Mouse (Mus musculus): ENCODE results near the gene Ppa1. TPM values are rescaled to one million over a fixed set of nuclear protein-coding genes. Genes with fewer than 3 reads are reported as not detected.
"Not testable (repeated sequence)": the region's sequence is repeated elsewhere in the genome, so short reads cannot be mapped to it uniquely, and the experiment has no call there.

Gene Ppa1
- 204 and 212 TPM in 2 replicates for polyA plus RNA-seq (2015; fragmentation: Nextera tagmentation; extraction: Ambion mirVana)

GRCm38 (mm10) chr10:61647790-61648736, at the start of gene Ppa1:
Gene Ppa1, plus strand, starts transcription at chr10:61648552.
- H3K36me3 ChIP-seq = no peaks in the 10 kb centered on the region; the same call in 1 of the 2 replicates
- peak within 1 kb of the TSS; percentile 87 for H3K9ac ChIP-seq
- H3K27ac ChIP-seq (replicated peaks) = peak within 1 kb of the TSS; percentile 87
- H3K27me3 ChIP-seq = no peaks in the 10 kb centered on the region
- 2% methylated on average over 48 of the region's 50 CpGs for WGBS
- ATAC-seq (ENCODE audit: low FRiP score, low read depth) = peak; percentile 99
- peak within 1 kb of the TSS; percentile 90 for H3K4me2 ChIP-seq
- peaks cover 23% of the 10 kb centered on the region for H3K4me1 ChIP-seq (replicated peaks)
- peak within 1 kb of the TSS; percentile 79 for H3K4me3 ChIP-seq
- H3K9me3 ChIP-seq = no peaks in the 10 kb centered on the region

- H3K36me3 ChIP-seq = no peaks in the 10 kb centered on the region
- no peak overlapping the region for H3K4me2 ChIP-seq
- H3K27ac ChIP-seq (replicated peaks) = no peak overlapping the region
- peaks cover 7% of the 10 kb centered on the region for H3K4me1 ChIP-seq (replicated peaks)
- no peaks in the 10 kb centered on the region for H3K9me3 ChIP-seq
- no peak overlapping the region for H3K9ac ChIP-seq
- peaks cover 11% of the 10 kb centered on the region; the same call in 1 of the 2 replicates for H3K27me3 ChIP-seq
- 44% methylated on average over 9 of the region's 9 CpGs for WGBS
- H3K4me3 ChIP-seq = no peak overlapping the region
- ATAC-seq (ENCODE audit: low FRiP score, low read depth) = no peak
Observed at GRCm38 (mm10) chr10:61599556-61600114, 48.7 kb upstream of the Ppa1 start.

- H3K4me2 ChIP-seq = peak overlapping the region; percentile 40
- H3K4me1 ChIP-seq (replicated peaks) = no peaks in the 10 kb centered on the region; the same call in 1 of the 2 replicates
- H3K27ac ChIP-seq (replicated peaks) = no peak overlapping the region
- H3K4me3 ChIP-seq = no peak overlapping the region
- H3K9me3 ChIP-seq = no peaks in the 10 kb centered on the region
- ATAC-seq (ENCODE audit: low FRiP score, low read depth) = peak; percentile 71
- WGBS = 11% methylated on average over 14 of the region's 14 CpGs
- no peaks in the 10 kb centered on the region for H3K36me3 ChIP-seq
- 0 out of 2 replicates have a peak, but pooled peaks cover 5% of the 10 kb centered on the region for H3K27me3 ChIP-seq
- no peak overlapping the region for H3K9ac ChIP-seq
Observed at GRCm38 (mm10) chr10:61602283-61603033, 45.9 kb upstream of the Ppa1 start.

GRCm38 (mm10) chr10:61604376-61605065, 43.8 kb upstream of the Ppa1 start:
- no peaks in the 10 kb centered on the region for H3K9me3 ChIP-seq
- no peak for ATAC-seq (ENCODE audit: low FRiP score, low read depth)
- H3K4me2 ChIP-seq = no peak overlapping the region
- H3K4me1 ChIP-seq (replicated peaks) = no peaks in the 10 kb centered on the region; the same call in 1 of the 2 replicates
- 0 out of 2 replicates have a peak, but pooled peaks cover 5% of the 10 kb centered on the region for H3K27me3 ChIP-seq
- H3K27ac ChIP-seq (replicated peaks) = no peak overlapping the region
- no peak overlapping the region for H3K4me3 ChIP-seq
- no peak overlapping the region for H3K9ac ChIP-seq
- WGBS = 70% methylated on average over 10 of the region's 10 CpGs
- no peaks in the 10 kb centered on the region for H3K36me3 ChIP-seq

- not testable (repeated sequence) for H3K9me3 ChIP-seq; H3K27me3 ChIP-seq; H3K4me1 ChIP-seq (replicated peaks); H3K9ac ChIP-seq; H3K4me3 ChIP-seq; H3K27ac ChIP-seq (replicated peaks); ATAC-seq (ENCODE audit: low FRiP score, low read depth); H3K36me3 ChIP-seq; H3K4me2 ChIP-seq
- WGBS = 66% methylated on average over 11 of the region's 11 CpGs
Observed at GRCm38 (mm10) chr10:61605381-61605780, 43.0 kb upstream of the Ppa1 start.

GRCm38 (mm10) chr10:61605851-61606250, 42.5 kb upstream of the Ppa1 start:
- H3K4me3 ChIP-seq = no peak overlapping the region
- H3K27me3 ChIP-seq = 0 out of 2 replicates have a peak, but pooled peaks cover 5% of the 10 kb centered on the region
- H3K27ac ChIP-seq (replicated peaks) = no peak overlapping the region
- no peak overlapping the region for H3K9ac ChIP-seq
- no peaks in the 10 kb centered on the region for H3K36me3 ChIP-seq
- ATAC-seq (ENCODE audit: low FRiP score, low read depth) = no peak
- H3K4me1 ChIP-seq (replicated peaks) = no peaks in the 10 kb centered on the region; the same call in 1 of the 2 replicates
- no peaks in the 10 kb centered on the region for H3K9me3 ChIP-seq
- H3K4me2 ChIP-seq = no peak overlapping the region
- WGBS = 15% methylated on average over 8 of the region's 8 CpGs

GRCm38 (mm10) chr10:61608233-61608632, 40.1 kb upstream of the Ppa1 start:
- Histone ChIP-seq H3K9me3 (no peaks in the 10 kb centered on the region), H3K27me3 (0 out of 2 replicates have a peak, but pooled peaks cover 5% of the 10 kb centered on the region), H3K36me3 (no peaks in the 10 kb centered on the region), H3K9ac (no peak overlapping the region), H3K4me1 (replicated peaks) (no peaks in the 10 kb centered on the region), H3K4me2 (no peak overlapping the region), H3K27ac (replicated peaks) (no peak overlapping the region), H3K4me3 (no peak overlapping the region)
- no peak for ATAC-seq (ENCODE audit: low FRiP score, low read depth)

GRCm38 (mm10) chr10:61610650-61611235, 37.6 kb upstream of the Ppa1 start:
- Histone ChIP-seq H3K4me2 (no peak overlapping the region), H3K36me3 (no peaks in the 10 kb centered on the region), H3K9ac (no peak overlapping the region), H3K9me3 (no peaks in the 10 kb centered on the region), H3K27me3 (no peaks in the 10 kb centered on the region), H3K4me3 (no peak overlapping the region), H3K27ac (replicated peaks) (no peak overlapping the region), H3K4me1 (replicated peaks) (no peaks in the 10 kb centered on the region)
- no peak for ATAC-seq (ENCODE audit: low FRiP score, low read depth)
- WGBS = 69% methylated on average over 8 of the region's 8 CpGs

- Histone ChIP-seq H3K4me3 (no peak overlapping the region), H3K9me3 (no peaks in the 10 kb centered on the region), H3K36me3 (no peaks in the 10 kb centered on the region), H3K27me3 (no peaks in the 10 kb centered on the region), H3K27ac (replicated peaks) (no peak overlapping the region), H3K4me1 (replicated peaks) (no peaks in the 10 kb centered on the region), H3K9ac (no peak overlapping the region), H3K4me2 (no peak overlapping the region)
- ATAC-seq (ENCODE audit: low FRiP score, low read depth) = no peak
- WGBS = 89% methylated on average over 7 of the region's 7 CpGs
Observed at GRCm38 (mm10) chr10:61614311-61614710, 34.0 kb upstream of the Ppa1 start.

- H3K36me3 ChIP-seq = no peaks in the 10 kb centered on the region
- no peak overlapping the region for H3K4me2 ChIP-seq
- no peak overlapping the region for H3K9ac ChIP-seq
- no peaks in the 10 kb centered on the region for H3K4me1 ChIP-seq (replicated peaks)
- WGBS = 90% methylated on average over 2 of the region's 2 CpGs
- H3K27ac ChIP-seq (replicated peaks) = no peak overlapping the region
- H3K27me3 ChIP-seq = no peaks in the 10 kb centered on the region
- no peaks in the 10 kb centered on the region for H3K9me3 ChIP-seq
- H3K4me3 ChIP-seq = no peak overlapping the region
- no peak for ATAC-seq (ENCODE audit: low FRiP score, low read depth)
Observed at GRCm38 (mm10) chr10:61618528-61618927, 29.8 kb upstream of the Ppa1 start.

GRCm38 (mm10) chr10:61621681-61622080, 26.7 kb upstream of the Ppa1 start:
- Histone ChIP-seq H3K27me3 (peaks cover 10% of the 10 kb centered on the region; the same call in 1 of the 2 replicates), H3K9me3 (no peaks in the 10 kb centered on the region), H3K4me3 (no peak overlapping the region), H3K4me2 (no peak overlapping the region), H3K9ac (no peak overlapping the region), H3K27ac (replicated peaks) (no peak overlapping the region), H3K4me1 (replicated peaks) (peaks cover 11% of the 10 kb centered on the region), H3K36me3 (no peaks in the 10 kb centered on the region)
- no peak for ATAC-seq (ENCODE audit: low FRiP score, low read depth)
- WGBS = 46% methylated on average over 9 of the region's 9 CpGs
